Mouse (Mus musculus) left cerebral cortex, postnatal 10 days (tissue): ENCODE measurements around the gene Nfix. TPM values are rescaled to one million over a fixed set of nuclear protein-coding genes. Genes with fewer than 3 reads are reported as not detected.

Experiments
- DNase-seq, 2 experiments: peaks; one replicate each; pipeline ENCODE4 v3.0.0; 2021 to 2022; ENCODE audit warnings: low spot score in 2 of 2, mixed read lengths in 1 of 2; ENCODE audit errors: extremely low spot score in 1 of 2
- intact Hi-C: fragments of 180-260 bp; cut with DNase I; formaldehyde crosslinking; loops from one replicate; pipeline ENCODE4 v1.15.1; 2025
- total RNA-seq, 2 experiments: library from RNA; stranded (reverse); gene quantifications; 2 replicates each; pipeline ENCODE4 v1.2.3; 2021

Gene Nfix
- total RNA-seq, 2 experiments from 2014 or later, result 397 to 441 TPM

DNA sequence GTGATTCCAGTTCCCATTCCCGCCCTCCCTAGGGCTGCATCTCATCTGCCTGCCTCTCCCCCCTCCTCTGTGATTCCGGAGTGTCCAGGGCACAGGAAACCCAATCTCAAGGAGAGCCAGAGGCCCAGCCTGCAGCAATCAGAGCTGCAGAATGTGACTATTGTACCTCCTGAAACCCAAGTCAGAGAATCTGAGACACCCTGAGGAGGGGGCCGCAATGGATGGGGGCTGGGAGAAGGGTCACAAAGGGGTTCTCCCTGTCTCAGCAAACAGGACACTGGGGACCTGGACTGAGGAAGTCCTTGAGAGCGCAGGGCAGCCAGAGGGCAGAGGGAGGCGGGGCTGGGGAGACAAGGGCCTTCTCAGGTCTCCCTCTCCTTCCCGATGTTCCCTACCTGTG is 67.1 kb downstream of the Nfix start:
- intact Hi-C loops, result no loop called here
- no peak for DNase-seq

DNA sequence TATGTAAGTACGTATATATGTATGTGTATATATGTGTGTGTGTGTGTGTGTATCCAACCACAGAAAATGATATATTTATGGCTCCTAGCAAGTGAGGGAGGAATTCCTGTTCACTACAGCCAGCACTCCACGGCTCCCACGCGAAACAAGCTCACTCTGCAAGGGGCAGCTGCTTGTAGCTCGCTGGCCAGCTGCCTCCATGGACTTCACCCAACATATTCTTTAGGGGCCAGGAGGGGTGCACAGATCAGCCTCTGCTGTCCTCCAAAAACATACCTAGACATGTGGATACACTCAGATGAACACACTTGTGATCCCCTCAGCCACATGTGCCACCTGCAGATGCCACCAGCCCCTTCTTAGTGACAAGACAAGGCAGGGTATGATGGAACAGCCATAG is 67.6 kb downstream of the Nfix start:
- peak in 1 of 2 experiments; percentile 66 for DNase-seq

DNA sequence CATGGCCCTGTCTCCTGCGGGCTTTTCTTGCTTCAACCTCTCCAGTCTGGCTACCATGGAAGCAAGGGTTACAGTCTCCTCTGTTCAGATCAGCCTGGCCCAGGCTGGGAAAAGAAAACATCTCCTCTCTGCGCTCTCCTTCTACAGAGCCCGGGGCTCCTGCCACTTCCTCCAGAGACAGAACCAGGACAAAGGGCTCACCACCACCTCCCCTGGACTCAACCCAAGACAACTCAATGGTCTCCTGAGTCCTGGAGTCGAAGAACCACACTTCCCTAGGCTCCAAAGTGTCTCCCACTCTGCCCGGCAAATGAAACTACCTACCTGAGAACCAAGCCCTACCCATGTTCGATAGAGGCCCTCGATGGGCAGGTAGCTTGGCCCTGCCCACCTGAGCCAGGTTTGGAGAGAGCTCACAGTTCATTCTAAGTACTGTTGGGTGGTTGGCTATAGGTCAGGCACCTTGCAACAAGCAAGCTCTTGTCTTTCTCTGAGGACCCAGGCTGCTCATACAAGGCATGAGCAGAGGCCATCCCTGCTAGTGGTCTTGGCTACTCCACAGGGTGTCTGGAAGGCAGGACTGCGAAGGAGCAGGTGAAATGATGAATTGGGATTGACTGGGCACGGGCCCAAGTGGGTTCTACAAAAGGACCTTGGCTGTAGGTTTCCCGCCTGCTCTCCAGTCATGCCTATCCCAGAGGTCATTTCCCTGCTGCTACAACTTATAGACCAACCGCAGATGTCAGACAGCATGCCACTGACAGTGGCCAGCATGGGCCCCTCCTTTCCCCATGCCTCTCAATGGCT is 68.6 kb downstream of the Nfix start:
- intact Hi-C loops, result no loop called here
- no peak for DNase-seq

More for the DNA sequence above, 67.6 kb downstream of the Nfix start:
- intact Hi-C loops, result no loop called here

DNA sequence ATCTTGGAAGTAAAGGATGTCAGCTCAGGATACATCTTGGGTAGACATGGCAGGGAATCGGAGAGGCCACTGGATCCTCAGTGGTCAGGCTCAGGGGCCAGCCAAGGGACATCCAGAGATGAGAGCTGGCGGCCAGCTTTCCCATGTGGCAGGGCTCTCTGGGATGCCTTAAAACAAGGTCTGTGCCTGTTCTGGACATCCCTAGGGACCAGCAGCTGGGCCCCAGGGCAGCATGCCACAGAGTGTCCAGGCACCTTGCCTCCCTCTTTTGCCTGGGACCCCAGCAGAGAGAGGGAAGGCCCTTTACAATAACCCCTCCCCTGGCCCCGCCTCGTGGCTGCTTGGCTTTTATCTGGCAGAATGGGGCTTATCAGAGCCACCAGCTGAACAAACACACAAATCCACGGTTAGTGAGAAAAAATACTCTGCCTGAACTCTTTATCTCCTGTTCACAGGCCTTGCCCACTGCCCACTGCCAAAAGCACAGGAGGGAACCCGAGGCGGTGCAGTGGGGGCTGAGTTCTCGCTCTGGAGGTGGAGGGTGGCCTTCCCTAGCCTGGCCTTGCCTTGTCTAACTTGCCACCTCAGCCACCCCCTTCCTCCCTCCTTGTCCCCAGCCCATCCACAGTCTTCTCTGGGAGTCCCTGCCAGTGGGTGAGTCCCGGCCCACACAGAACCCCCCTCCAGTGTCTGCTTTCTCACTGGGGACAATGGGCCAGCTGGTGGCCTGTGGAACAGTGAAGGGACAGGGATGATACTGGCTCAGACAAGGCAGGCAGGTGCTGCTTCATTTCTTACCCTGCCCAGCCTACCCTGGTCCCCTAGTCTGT is 69.4 kb downstream of the Nfix start:
- DNase-seq, result peak in 1 of 2 experiments; percentile 59
- intact Hi-C loops, result no loop called here

DNA sequence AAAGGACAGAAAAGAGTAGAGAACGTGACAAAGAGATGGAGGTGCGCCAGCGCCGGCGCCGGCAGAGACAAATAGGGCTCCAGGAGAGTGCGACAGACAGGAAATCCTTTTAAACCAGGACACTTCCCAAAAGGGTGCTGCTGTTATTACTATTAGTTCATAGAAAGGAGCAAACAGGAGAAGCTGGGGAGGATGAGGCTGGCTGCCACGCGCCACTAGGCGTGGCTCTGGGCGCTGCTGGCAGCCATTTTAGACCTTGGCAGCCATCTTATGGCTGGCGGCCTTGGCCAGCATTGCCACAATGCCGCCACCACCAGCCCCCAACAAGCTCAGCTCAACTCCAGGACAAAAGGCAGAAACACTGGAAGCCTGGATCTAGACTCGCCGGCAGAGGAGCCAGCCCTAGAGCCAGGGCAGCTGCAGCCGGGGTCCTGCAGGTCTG is 70.2 kb downstream of the Nfix start:
- intact Hi-C loops, result no loop called here
- DNase-seq, result no peak

DNA sequence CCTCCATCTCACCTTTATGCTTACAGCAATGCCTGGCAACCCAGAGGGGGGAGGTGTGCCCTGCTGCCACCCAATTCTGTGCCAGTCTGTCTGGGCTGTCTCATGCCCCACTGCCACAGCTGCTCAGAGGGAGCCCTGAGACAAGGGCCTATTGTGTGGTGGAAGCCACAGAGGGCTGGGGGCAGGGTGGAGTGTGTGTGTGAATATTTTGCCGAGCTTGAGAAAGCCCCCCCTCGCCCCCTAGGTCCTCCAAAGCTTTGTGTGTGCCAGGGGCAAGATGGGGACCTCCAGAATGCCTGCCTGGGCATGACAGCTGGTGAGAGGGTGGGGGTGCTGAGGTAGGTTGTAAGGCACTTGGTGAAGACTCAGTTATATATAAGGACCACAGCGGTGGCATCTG is 71.7 kb downstream of the Nfix start:
- DNase-seq, result peak in 1 of 2 experiments; percentile 64

DNA sequence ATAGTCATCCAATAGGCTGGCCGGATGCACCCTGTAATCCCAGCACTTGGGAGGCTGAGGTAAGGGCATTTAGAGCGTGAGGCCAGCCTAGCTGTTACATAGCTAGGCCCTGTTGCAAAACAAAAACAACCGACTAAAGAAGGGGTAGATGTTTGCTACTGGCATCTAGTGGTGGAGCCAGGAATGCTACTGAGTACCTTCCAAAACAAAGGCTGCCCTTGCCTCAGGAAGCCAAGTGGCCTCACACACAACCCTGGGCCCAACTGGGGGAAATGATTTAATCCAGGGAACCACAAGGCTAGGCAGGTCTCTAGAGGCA is 74.2 kb downstream of the Nfix start:
- intact Hi-C loops, result no loop called here

More for the DNA sequence above, 71.7 kb downstream of the Nfix start:
- intact Hi-C loops, result no loop called here

DNA sequence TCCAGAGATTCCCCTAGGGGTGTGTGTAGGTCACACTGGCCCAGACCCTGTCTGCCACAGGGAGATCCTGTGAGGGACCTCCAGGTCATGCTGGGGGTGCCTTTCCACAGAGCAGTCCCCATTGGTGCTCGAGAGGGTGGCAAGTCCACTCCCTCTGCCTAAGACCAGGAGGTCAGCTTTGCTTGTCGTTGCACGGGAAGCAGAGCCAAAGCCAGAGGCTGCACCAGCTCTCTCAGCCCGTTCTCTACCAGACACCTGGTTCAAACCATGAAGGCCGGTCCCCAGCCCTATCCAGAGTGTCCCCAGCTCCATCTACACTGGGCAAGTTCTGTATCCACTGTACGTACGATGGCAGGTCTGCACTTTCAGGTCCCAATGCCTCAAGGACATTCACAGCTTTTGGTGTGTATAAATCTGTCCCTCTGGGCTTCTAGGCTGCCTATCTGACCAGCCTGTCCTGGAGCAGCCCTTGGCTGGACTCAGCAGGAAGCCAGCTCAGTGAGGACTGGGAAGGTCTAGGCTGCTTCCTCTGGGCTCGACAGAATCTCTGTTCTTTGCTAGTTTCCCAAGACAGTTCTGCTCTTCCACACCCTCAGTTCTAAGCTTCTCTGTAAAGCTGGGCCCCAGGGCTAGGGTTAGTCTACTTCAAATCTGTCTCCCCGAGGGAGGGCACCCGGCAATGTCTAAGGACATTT is 74.8 kb downstream of the Nfix start:
- DNase-seq, result no peak
- intact Hi-C loops, result no loop called here

More for the DNA sequence above, 74.2 kb downstream of the Nfix start:
- peak in 1 of 2 experiments; percentile 58 for DNase-seq

DNA sequence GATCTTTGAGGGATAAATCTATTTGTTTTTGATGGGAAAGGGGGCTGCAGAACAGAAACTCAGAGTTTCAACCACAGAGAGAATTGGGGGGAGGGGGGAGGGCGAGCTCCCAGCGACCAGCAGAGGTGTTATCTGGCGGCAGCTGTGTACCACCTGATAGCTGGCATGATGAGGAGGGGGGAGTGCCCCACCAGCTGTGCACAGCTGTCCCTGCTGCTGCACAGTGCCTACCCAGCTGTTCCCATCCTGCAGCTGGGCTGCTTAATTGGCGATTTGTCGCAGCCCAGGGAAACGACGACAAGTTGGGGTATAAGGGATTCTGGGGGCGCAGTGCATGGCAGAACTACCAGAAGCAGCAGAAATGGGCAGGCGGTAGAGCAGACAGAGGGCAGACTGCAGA is 75.5 kb downstream of the Nfix start:
- no peak for DNase-seq
- intact Hi-C loops, result no loop called here

DNA sequence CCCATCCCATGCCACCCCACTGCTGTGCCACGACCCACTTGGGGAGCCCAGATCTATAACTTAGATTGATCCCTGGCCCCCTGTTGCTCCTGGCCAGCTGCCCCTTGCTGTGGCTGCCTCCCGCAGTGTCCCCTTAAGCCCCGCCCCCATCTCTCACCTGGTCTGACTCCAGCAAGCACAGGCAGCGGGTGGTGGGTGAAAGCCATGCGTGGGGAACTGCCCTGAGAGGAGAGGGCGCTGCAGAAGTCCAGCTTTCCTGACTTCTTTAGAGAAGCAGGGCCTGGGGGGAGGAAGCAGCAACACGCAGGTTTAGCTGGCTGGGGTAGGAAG is 76.6 kb downstream of the Nfix start:
- DNase-seq, result peak in 1 of 2 experiments; percentile 67
- intact Hi-C loops, result no loop called here

DNA sequence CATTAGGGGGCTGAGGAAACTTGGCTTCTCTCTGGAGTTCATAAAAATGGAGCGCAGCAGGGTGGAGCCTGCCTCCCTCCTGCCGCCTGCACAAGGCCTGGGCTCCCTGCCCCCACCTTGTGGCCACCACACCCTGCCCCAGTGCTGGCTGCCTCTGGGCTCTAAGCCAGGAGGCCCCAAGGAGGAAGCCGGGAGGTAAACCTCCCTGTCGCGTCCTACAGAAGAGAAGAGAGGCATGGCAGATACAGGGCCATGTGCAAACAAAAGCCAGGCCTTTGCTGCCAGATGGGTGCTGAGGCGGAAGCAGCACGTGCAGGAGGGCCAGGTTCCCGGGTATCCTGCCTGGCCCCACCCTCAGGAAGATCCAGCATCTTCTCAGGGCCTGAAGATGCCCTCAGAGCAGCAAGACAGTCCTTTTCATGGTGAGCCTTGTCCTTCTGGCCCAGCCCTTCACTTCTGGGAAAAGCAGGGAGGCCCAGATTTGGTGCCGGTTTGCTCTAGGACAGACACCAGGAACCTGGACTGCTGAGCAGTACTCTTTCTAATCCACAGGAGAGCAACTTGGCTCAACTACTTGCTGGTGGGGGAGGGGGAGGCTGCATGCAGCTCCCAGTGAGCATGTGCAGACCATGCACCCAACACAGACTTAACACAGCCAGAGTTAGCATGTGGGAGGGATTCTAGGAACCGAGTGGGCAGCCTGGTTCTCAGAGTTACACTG is 77.1 kb downstream of the Nfix start, which contains the start of gene G430095P16Rik:
Gene G430095P16Rik (plus strand): TSS at position 158 of the 721 bp plus-strand sequence.
- DNase-seq, result peak in 1 of 2 experiments; percentile 89
- intact Hi-C loops, result no loop called here

DNA sequence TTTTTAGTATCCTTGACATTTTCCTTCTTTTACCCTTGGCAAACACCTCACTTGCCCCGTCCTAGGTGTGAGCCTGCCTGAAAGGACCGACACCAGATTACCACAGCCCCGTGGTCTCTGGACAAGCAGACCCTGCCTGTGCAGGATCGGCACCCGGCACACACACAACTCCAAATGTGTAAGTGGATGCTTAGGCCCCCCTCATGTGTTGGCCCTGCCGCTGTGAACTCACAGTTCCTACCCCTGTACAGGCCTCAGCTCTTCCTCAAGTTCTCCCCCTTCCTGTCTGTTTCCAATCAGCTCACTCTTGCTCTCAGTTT is 77.7 kb downstream of the Nfix start:
- DNase-seq, result no peak
- intact Hi-C loops, result no loop called here

DNA sequence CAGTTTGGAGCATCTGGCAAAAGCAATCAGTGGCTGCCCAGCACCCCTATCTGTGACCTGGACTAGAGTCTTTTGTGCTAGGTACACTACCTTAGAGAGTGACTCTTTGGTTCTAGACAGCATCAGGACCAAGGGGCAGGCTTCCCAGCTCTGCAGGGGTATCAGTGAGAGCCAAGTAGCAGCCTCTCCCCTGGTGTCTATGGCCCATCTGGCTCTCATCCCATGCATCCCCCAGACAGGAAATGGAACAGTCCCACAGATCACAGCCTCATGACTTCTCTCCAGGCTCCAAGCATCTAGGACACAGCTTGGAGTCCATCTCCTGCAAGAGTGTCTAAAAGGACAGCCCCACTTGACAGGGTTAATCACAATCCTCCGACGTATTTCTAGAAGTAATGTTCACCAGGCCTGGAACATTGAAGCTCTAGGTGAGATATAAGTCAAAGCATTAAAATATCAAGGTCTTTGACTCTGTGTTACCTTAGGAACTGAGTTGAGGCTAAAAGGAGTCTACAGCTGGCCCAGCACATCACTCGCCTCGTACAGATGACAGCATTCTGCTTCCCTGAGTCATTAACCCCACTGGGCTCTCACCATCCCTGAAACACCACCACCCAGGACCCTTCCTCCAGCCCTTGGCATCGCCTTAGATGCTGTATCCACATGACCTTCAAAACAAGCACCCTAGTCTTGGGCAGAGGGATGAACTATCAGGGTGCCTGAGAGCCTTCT is 81.0 kb downstream of the Nfix start:
- intact Hi-C loops, result no loop called here
- DNase-seq, result no peak

DNA sequence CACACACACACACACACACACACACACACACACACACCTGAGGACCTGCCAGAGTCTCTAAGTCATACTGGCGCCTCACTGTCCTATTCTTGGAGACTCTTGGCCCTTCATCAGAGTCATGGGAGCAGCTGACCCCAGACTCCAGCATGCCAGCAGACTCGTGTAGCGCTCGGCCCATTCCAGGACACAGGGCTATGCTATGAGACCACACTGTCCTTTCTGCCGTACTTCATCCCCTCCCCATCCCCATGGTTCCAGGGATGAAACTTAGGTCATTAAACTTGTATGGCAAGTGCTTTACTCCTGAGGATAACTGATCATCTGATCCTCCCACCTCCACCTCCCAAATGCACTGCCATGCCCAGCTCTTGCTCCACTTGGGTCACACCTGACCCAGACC is 81.7 kb downstream of the Nfix start:
- intact Hi-C loops, result no loop called here

DNA sequence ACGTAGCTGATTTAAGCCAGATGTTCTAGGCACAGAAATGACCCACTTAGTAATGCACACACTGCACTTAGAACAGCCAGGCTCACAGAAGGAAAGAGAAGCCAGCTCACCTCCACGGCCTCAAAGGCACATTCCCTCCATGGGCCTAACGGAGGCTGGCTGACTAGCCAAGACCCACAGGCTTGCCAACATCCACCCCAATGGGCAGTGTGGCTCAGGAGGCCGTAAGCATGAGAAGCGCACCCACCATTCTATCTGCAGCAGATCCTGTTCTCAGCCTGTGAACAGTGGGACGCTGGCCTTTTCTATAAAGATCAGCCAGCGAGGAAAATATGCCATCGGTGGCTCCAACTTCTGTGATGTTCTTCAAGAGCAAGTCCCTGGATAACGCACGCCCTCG is 83.4 kb downstream of the Nfix start:
- no peak for DNase-seq
- intact Hi-C loops, result no loop called here

More for the DNA sequence above, 81.7 kb downstream of the Nfix start:
- DNase-seq, result no peak

DNA sequence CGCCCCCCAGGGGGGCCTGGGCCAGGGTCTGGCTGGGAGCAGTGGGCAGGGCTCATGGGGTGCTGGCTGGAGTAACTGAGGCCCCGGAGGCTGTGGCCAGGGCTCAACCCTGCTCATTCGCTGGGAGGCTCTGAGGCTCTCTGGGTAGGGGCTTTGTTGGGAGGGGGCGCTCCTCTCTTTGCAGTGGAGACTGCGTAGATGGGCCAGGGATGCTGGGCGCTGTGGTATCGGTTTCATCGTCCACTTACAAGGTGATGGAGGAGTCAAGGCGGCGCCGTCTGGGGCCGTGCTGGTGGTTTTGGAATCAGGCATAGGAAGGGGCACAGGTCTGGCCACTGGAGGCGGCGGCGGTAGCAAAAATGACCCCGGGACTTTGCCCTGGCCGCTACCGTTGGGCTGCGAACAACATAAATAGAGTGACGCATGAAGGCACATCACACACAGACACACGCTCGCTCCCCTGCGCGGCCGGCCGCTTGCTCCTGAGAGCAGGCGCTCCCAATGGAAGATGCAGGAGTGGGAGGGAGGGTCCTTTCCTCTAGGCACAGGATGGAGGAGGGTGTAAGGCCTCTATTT is 84.2 kb downstream of the Nfix start:
- intact Hi-C loops, result no loop called here
- DNase-seq, result peak in 1 of 2 experiments; percentile 36

DNA sequence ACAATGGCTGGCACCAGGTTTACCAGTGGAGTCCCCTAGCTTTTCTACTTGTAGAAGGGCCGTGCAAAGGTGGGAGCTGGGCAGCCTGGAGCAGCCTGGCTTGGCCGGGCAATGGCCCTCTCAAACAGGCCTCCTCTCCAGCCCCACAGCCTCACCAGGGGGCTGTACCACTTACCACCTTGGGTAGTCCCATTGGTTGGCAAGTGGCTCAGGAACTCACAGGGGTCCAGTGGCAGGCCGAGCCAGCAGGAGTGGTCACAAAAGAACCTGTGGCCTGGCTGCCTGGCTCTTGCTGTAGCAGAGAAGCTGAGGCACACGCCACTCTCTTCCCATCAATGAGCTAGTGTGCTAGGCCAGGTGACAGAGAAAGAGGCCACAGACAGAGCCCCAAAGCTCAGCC is 86.0 kb downstream of the Nfix start:
- DNase-seq, result no peak
- intact Hi-C loops, result no loop called here

DNA sequence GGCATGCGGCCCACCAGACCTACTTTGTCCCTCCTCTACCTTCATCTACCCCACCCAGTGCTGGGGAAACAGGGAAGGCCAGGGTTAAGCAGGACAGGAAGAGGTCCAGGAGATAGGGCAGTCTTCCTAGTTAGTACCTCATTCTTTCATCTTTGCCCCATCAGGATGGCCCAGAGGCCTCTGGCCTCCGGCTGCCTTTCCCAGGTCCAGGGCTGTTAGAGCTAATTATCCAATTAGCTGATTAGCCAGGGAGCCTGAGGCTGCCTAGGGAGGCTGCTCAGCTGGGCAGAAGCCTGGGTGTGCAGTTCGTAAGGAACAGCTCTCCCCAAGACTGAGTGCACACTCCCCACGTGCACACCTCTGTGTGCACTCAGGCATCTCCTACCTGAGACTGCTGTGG is 86.8 kb downstream of the Nfix start:
- no peak for DNase-seq

More for the DNA sequence above, 86.8 kb downstream of the Nfix start:
- intact Hi-C loops, result no loop called here
